Mouse (Mus musculus) bone marrow, adult 2 months (tissue): ENCODE data around the gene Ptprn2. TPM values are rescaled to one million over a fixed set of nuclear protein-coding genes. Genes with fewer than 3 reads are reported as not detected.

Source experiments
- H3K27ac ChIP-seq: fragments of 200-500 bp; 2 replicates; pipeline ENCODE4 v1.5.1; 2012; ENCODE audit warnings: low read depth, mild to moderate bottlenecking, control low read depth, inconsistent platforms, low read length; ENCODE audit not compliant: control insufficient read depth, poor library complexity, insufficient read depth
- H3K4me1 ChIP-seq: fragments of 200-500 bp; 2 replicates; pipeline ENCODE4 v1.6.1; 2011; ENCODE audit warnings: low read length; ENCODE audit not compliant: control insufficient read depth, insufficient read depth
- H3K4me3 ChIP-seq: fragments of 200-500 bp; replicated peaks from 2 replicates; pipeline ENCODE3; 2011; ENCODE audit warnings: mild to moderate bottlenecking, low read depth, low read length, control low read depth; ENCODE audit not compliant: control insufficient read depth
- CTCF ChIP-seq: fragments of 200-500 bp; IDR thresholded peaks from 2 replicates; pipeline ENCODE4 v1.5.1; 2011; ENCODE audit warnings: low read length, control low read depth; ENCODE audit not compliant: control insufficient read depth, insufficient read depth
- POLR2A ChIP-seq: fragments of 200-500 bp; IDR thresholded peaks from 2 replicates; pipeline ENCODE4 v1.6.1; 2011; ENCODE audit warnings: low read depth, mild to moderate bottlenecking, control low read depth, low read length, borderline replicate concordance; ENCODE audit not compliant: control insufficient read depth
- WGBS: fragments of 180-500 bp; shearing (Covaris S2); methylation state at CpG from one replicate; pipeline ENCODE4 v1.1.7; 2018; 5-methylcytosine and 5-hydroxymethylcytosine counted together
- polyA plus RNA-seq: library from polyadenylated mRNA; stranded (reverse); fragments of >200 nt; gene quantifications from 2 replicates; pipeline ENCODE4 v1.2.4, GENCODE M21; 2011; ENCODE audit warnings: low replicate concordance; ENCODE audit not compliant: missing spikeins, insufficient read depth, insufficient read length

Gene Ptprn2
- polyA plus RNA-seq, 1 experiment: 0.35 TPM

GRCm38 (mm10) chr12:116887496-116888281 lies 402.2 kb downstream of the Ptprn2 start:
- no peak for TF ChIP-seq CTCF
- TF ChIP-seq POLR2A: no peak
- no peak overlapping the region for H3K4me3 ChIP-seq
- 70% methylated on average over 6 of the region's 6 CpGs for WGBS
- H3K4me1 ChIP-seq: no peaks in the 10 kb centered on the region; the same call in 1 of the 2 replicates
- no peak overlapping the region for H3K27ac ChIP-seq

GRCm38 (mm10) chr12:116888856-116889255 lies 403.3 kb downstream of the Ptprn2 start:
- Histone ChIP-seq H3K4me1 (no peaks in the 10 kb centered on the region; the same call in 1 of the 2 replicates), H3K4me3 (no peak overlapping the region), H3K27ac (no peak overlapping the region)
- no peak for TF ChIP-seq POLR2A
- TF ChIP-seq CTCF: no peak
- WGBS: 67% methylated on average over 2 of the region's 2 CpGs

GRCm38 (mm10) chr12:116892584-116892983 lies 407.1 kb downstream of the Ptprn2 start:
- WGBS: 76% methylated on average over 8 of the region's 8 CpGs
- TF ChIP-seq POLR2A (no peak), CTCF (no peak)
- H3K4me1 ChIP-seq: no peaks in the 10 kb centered on the region; the same call in 1 of the 2 replicates
- no peak overlapping the region for H3K4me3 ChIP-seq
- no peak overlapping the region for H3K27ac ChIP-seq

- Histone ChIP-seq H3K27ac (no peak overlapping the region), H3K4me1 (no peaks in the 10 kb centered on the region), H3K4me3 (no peak overlapping the region)
- TF ChIP-seq POLR2A: no peak
- no peak for TF ChIP-seq CTCF
- WGBS: 56% methylated on average over 2 of the region's 2 CpGs
These were observed 411.1 kb downstream of the Ptprn2 start for GRCm38 (mm10) chr12:116896651-116897050.

GRCm38 (mm10) chr12:116901773-116902172 lies 416.3 kb downstream of the Ptprn2 start:
- WGBS: 69% methylated on average over 3 of the region's 3 CpGs
- H3K4me3 ChIP-seq: no peak overlapping the region
- H3K4me1 ChIP-seq: no peaks in the 10 kb centered on the region
- H3K27ac ChIP-seq: no peak overlapping the region
- TF ChIP-seq CTCF: no peak
- TF ChIP-seq POLR2A: no peak

GRCm38 (mm10) chr12:116907424-116907823 lies 421.9 kb downstream of the Ptprn2 start:
- Histone ChIP-seq H3K27ac (no peak overlapping the region), H3K4me1 (no peaks in the 10 kb centered on the region), H3K4me3 (no peak overlapping the region)
- 64% methylated on average over 1 of the region's 1 CpGs for WGBS
- TF ChIP-seq POLR2A (no peak), CTCF (no peak)

GRCm38 (mm10) chr12:116908668-116909067 lies 423.1 kb downstream of the Ptprn2 start:
- H3K4me3 ChIP-seq: no peak overlapping the region
- TF ChIP-seq CTCF (no peak), POLR2A (no peak)
- WGBS: 56% methylated on average over 2 of the region's 2 CpGs
- no peaks in the 10 kb centered on the region for H3K4me1 ChIP-seq
- no peak overlapping the region for H3K27ac ChIP-seq

GRCm38 (mm10) chr12:116916776-116917175 lies 431.3 kb downstream of the Ptprn2 start:
- TF ChIP-seq POLR2A: no peak
- 74% methylated on average over 5 of the region's 5 CpGs for WGBS
- Histone ChIP-seq H3K27ac (no peak overlapping the region), H3K4me1 (no peaks in the 10 kb centered on the region), H3K4me3 (no peak overlapping the region)
